Mouse (Mus musculus) spleen, adult 2 months (tissue): ENCODE data around the gene Casr.

Experiments
- CTCF ChIP-seq: fragments of 200-500 bp; IDR thresholded peaks from 2 replicates; pipeline ENCODE4 v1.5.1; 2011; ENCODE audit warnings: mild to moderate bottlenecking, inconsistent platforms; ENCODE audit not compliant: insufficient read depth, insufficient read length, insufficient replicate concordance; ENCODE audit errors: extremely low read depth
- POLR2A ChIP-seq: fragments of 200-500 bp; IDR thresholded peaks from 2 replicates; pipeline ENCODE4 v1.6.1; 2011; ENCODE audit warnings: low read depth, low read length, inconsistent platforms

- TF ChIP-seq POLR2A: no peak
- no peak for TF ChIP-seq CTCF
Observed at GRCm38 (mm10) chr16:36465436-36465835, 96.5 kb downstream of the Casr start.
